Mouse (Mus musculus) spleen, postnatal 4 days (tissue): ENCODE measurements around the gene Mdga1.

Experiments used
- DNase-seq, 2 experiments: peaks; one replicate each; pipeline ENCODE4 v3.0.0; 2022; ENCODE audit warnings: low spot score in 2 of 2

Mdga1 gene

GRCm38 (mm10) chr17:29886655-29887251 lies 83.1 kb downstream of the Mdga1 start:
- DNase-seq = peak in 1 of 2 experiments; percentile 71

GRCm38 (mm10) chr17:29886061-29886460 lies 83.8 kb downstream of the Mdga1 start:
- no peak for DNase-seq

GRCm38 (mm10) chr17:29884596-29884995 lies 85.3 kb downstream of the Mdga1 start:
- no peak for DNase-seq

GRCm38 (mm10) chr17:29883351-29883750 lies 86.5 kb downstream of the Mdga1 start:
- DNase-seq = no peak

GRCm38 (mm10) chr17:29882885-29883284 lies 87.0 kb downstream of the Mdga1 start:
- DNase-seq = peak; percentile 70 to 90

- DNase-seq = no peak
Measured at GRCm38 (mm10) chr17:29880251-29880650, 89.6 kb downstream of the Mdga1 start.

GRCm38 (mm10) chr17:29878990-29879389 lies 90.9 kb downstream of the Mdga1 start:
- no peak for DNase-seq

- no peak for DNase-seq
Measured at GRCm38 (mm10) chr17:29874082-29874679, 95.7 kb downstream of the Mdga1 start.

- DNase-seq = no peak
Measured at GRCm38 (mm10) chr17:29873580-29874015, 96.3 kb downstream of the Mdga1 start.

- DNase-seq = no peak
Measured at GRCm38 (mm10) chr17:29870316-29870715, 99.6 kb downstream of the Mdga1 start.

- DNase-seq = no peak
Measured at GRCm38 (mm10) chr17:29865914-29866313, 104.0 kb downstream of the Mdga1 start.

GRCm38 (mm10) chr17:29864440-29864839 lies 105.4 kb downstream of the Mdga1 start:
- peak in 1 of 2 experiments; percentile 32 for DNase-seq

GRCm38 (mm10) chr17:29859788-29860283 lies 110.1 kb downstream of the Mdga1 start:
- DNase-seq = peak in 1 of 2 experiments; percentile 72

GRCm38 (mm10) chr17:29858764-29859163 lies 111.1 kb downstream of the Mdga1 start:
- peak; percentile 71 to 87 for DNase-seq

GRCm38 (mm10) chr17:29855702-29856580 lies 113.9 kb downstream of the Mdga1 start:
- DNase-seq = no peak

GRCm38 (mm10) chr17:29854835-29855234 lies 115.1 kb downstream of the Mdga1 start:
- no peak for DNase-seq

GRCm38 (mm10) chr17:29854388-29854787 lies 115.5 kb downstream of the Mdga1 start:
- no peak for DNase-seq

- DNase-seq = no peak
Measured at GRCm38 (mm10) chr17:29852846-29853486, 116.9 kb downstream of the Mdga1 start.

- DNase-seq = no peak
Measured at GRCm38 (mm10) chr17:29849436-29849797, 120.5 kb downstream of the Mdga1 start.

- DNase-seq = peak; percentile 81 to 94
Measured at GRCm38 (mm10) chr17:29848793-29849435, 121.0 kb downstream of the Mdga1 start.

- DNase-seq = no peak
Measured at GRCm38 (mm10) chr17:29847291-29847690, 122.6 kb downstream of the Mdga1 start.
